Mouse (Mus musculus) kidney, embryonic 14.5 days (tissue): Measurements from ENCODE around the gene Bola3. TPM values are rescaled to one million over a fixed set of nuclear protein-coding genes. Genes with fewer than 3 reads are reported as not detected.
"Not testable (repeated sequence)": the region's sequence is repeated elsewhere in the genome, so short reads cannot be mapped to it uniquely, and the experiment has no call there.

Experiments used
- ATAC-seq: fragments of 200-750 bp; cut with Nextera tagmentation; 2 replicates; pipeline ENCODE4 v1.8.0; 2017; ENCODE audit warnings: moderate number of reproducible peaks, mild to moderate bottlenecking, moderate TSS enrichment, moderate library complexity; ENCODE audit not compliant: low FRiP score, low TSS enrichment
- H3K27ac ChIP-seq: fragments of 300-500 bp; sonication (generic); 2 replicates; pipeline ENCODE4 v1.5.1; 2014; ENCODE audit warnings: low read depth, mild to moderate bottlenecking, low read length, moderate library complexity, mixed read lengths
- H3K27me3 ChIP-seq: fragments of 300-500 bp; sonication (generic); 2 replicates; pipeline ENCODE4 v1.6.1; 2014; ENCODE audit warnings: mild to moderate bottlenecking, low read length; ENCODE audit not compliant: control insufficient read depth, insufficient read depth
- H3K36me3 ChIP-seq: fragments of 300-500 bp; sonication (generic); 2 replicates; pipeline ENCODE4 v1.6.1; 2014; ENCODE audit warnings: low read length, mixed read lengths; ENCODE audit not compliant: control insufficient read depth, insufficient read depth
- H3K4me1 ChIP-seq: fragments of 300-500 bp; sonication (generic); 2 replicates; pipeline ENCODE4 v1.6.1; 2014; ENCODE audit warnings: low read length, mixed read lengths; ENCODE audit not compliant: control insufficient read depth, insufficient read depth
- H3K4me2 ChIP-seq: fragments of 300-500 bp; sonication (generic); replicated peaks from 2 replicates; pipeline ENCODE4 v1.6.1; 2014; ENCODE audit warnings: low read depth, mild to moderate bottlenecking, low read length
- H3K4me3 ChIP-seq: fragments of 300-500 bp; sonication (generic); 2 replicates; pipeline ENCODE4 v1.5.1; 2014; ENCODE audit warnings: mild to moderate bottlenecking, low read length
- H3K9ac ChIP-seq: fragments of 300-500 bp; sonication (generic); 2 replicates; pipeline ENCODE4 v1.6.1; 2014; ENCODE audit warnings: low read depth, mild to moderate bottlenecking, low read length, moderate library complexity
- H3K9me3 ChIP-seq: fragments of 300-500 bp; sonication (generic); 2 replicates; pipeline ENCODE4 v1.6.1; 2016; ENCODE audit warnings: low read length; ENCODE audit not compliant: control insufficient read depth
- WGBS: fragments of 180-500 bp; shearing (Covaris S2); extraction: QIAGEN DNeasy Blood & Tissue Kit; methylation state at CpG from one replicate; pipeline ENCODE4 v1.1.7; 2014; 5-methylcytosine and 5-hydroxymethylcytosine counted together
- polyA plus RNA-seq: library from polyadenylated mRNA; unstranded; fragments of >200 nt; fragmentation: Nextera tagmentation; extraction: Ambion mirVana; gene quantifications from 2 replicates; pipeline ENCODE4 v1.2.1, GENCODE M21; 2014

Bola3 gene
- polyA plus RNA-seq, 1 experiment from 2014 or later = 142 TPM

DNA sequence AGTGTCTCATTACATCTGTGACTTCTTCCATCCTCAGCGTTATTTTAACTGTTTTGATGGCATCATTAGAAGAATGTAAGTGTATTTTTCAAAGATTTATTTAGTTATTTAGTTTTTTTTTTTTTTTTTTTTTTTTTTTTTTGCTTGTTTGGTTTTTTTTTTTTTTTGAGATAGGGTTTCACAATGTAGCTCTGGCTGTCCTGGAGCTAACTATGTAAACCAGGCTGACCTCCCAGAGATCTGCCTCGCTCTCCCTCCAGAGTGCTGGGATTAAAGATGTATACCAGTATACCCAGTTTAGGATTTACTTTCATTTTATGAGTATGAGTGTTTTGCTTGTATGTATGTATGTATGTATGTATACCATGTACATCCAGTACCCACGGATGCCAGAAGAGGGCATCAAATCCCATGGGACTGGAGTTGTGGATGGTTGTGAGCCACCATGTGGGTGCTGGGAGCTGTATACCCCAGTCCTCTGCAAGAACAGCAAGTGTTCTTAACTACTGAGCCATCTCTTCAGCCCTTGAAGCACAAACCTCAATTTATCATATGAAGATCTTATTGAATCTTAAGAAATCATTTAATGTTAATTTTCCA is 21.3 kb upstream of the Bola3 start:
- no peak for ATAC-seq
- H3K9ac ChIP-seq = no peak overlapping the region
- no peaks in the 10 kb centered on the region for H3K27me3 ChIP-seq
- H3K4me3 ChIP-seq = no peak overlapping the region
- peaks cover 7% of the 10 kb centered on the region for H3K4me1 ChIP-seq
- no peak overlapping the region for H3K4me2 ChIP-seq
- peaks cover 34% of the 10 kb centered on the region for H3K36me3 ChIP-seq
- no peak overlapping the region for H3K27ac ChIP-seq
- H3K9me3 ChIP-seq = no peaks in the 10 kb centered on the region
- WGBS = 87% methylated on average over 3 of the region's 3 CpGs

DNA sequence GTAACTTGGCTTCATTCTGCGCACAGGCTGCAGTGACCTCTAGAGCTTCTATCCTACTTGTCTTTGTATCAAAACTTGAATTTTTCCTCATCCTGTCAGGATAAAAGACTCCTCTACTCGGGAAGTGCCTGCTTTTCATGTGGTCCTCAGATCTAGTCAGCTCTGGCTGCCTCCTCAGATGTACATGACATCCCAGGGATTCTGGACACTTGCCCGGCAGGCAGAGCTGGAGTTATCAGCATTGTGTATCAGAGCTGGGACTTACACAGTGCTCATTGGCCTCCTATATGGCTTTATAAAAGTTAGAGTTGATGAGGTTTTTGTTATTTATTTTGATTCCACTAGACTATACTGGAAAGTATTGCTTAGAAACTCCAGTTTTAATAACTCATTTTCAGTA is 7.6 kb upstream of the Bola3 start:
- H3K4me3 ChIP-seq = no peak overlapping the region
- peaks cover 61% of the 10 kb centered on the region for H3K36me3 ChIP-seq

DNA sequence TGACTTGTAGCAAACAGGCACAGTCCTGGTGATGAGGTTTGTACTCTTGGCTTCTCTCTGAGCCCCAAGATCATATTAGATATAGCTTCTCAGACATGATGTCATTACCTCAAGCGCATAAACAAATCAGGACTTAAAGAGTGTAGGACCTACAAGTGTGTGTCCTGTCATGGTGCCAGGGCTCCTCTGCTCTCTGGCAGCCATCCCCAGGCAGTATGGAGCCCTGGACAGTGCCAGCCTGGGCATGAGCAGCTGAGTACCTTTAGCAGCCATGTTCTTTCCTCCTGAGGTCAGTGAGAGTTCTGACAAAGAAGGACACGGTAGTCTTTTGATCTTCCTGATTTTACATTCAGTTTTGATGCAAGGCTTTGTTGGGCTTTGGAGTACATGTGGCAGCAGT is 6.0 kb upstream of the Bola3 start:
- Histone ChIP-seq H3K9me3 (no peaks in the 10 kb centered on the region), H3K27ac (no peak overlapping the region), H3K36me3 (peaks cover 52% of the 10 kb centered on the region), H3K4me2 (no peak overlapping the region), H3K27me3 (no peaks in the 10 kb centered on the region), H3K4me1 (no peaks in the 10 kb centered on the region), H3K4me3 (no peak overlapping the region), H3K9ac (no peak overlapping the region)
- WGBS = 94% methylated on average over 2 of the region's 2 CpGs
- no peak for ATAC-seq

More for the DNA sequence above, 7.6 kb upstream of the Bola3 start:
- Histone ChIP-seq H3K27ac (no peak overlapping the region), H3K4me1 (no peaks in the 10 kb centered on the region), H3K9ac (no peak overlapping the region), H3K4me2 (no peak overlapping the region), H3K9me3 (no peaks in the 10 kb centered on the region), H3K27me3 (no peaks in the 10 kb centered on the region)
- 79% methylated on average over 3 of the region's 3 CpGs for WGBS
- ATAC-seq = no peak

DNA sequence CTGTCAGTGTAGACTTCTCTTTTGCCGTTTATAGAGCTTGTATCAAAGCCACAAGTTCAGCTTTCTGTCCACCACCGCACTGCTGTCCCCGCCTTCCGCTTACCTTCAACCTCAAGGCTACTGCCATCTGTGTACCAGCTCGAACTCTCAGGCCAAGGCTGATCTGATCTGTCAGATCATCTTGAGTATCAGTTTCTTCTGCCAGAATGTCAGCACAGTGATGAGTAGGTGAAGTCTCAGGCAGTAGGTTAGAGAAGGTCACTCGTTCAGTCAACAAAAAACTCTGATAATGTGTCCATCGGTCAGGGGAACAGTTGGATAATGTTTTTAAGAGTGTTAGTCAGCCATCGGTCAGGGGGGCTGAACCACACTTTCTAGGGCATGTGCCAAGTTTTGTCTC is 3.7 kb upstream of the Bola3 start:
- 91% methylated on average over 8 of the region's 8 CpGs for WGBS
- H3K9ac ChIP-seq, H3K4me1 ChIP-seq, H3K4me2 ChIP-seq, H3K9me3 ChIP-seq, H3K4me3 ChIP-seq, H3K27ac ChIP-seq, ATAC-seq, H3K27me3 ChIP-seq: not testable (repeated sequence)
- H3K36me3 ChIP-seq = peaks cover 30% of the 10 kb centered on the region

DNA sequence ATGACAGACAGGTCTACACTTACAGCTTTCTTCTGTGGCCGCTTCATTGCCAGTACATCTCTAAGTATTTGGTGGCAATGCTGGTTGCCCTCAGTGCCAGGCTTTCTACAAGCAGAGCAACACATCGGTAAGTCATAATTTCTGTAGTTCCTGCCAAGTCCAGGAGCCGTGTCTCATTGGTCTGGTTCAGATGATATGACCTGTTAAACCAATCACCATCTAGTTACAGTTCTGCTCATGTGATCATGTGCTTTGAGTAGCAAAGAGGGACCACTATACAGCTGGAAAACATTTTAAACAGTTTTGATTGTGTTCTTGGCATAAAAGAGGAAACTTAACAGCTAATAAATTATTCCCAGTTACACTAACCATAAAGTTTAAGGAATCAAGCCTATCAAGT is 1.0 kb upstream of the Bola3 start:
- H3K36me3 ChIP-seq = peaks cover 4% of the 10 kb centered on the region
- no peak overlapping the region for H3K27ac ChIP-seq
- H3K9me3 ChIP-seq = no peaks in the 10 kb centered on the region
- H3K4me3 ChIP-seq = no peak overlapping the region
- peaks cover 7% of the 10 kb centered on the region; the same call in 1 of the 2 replicates for H3K4me1 ChIP-seq
- no peak overlapping the region for H3K9ac ChIP-seq
- ATAC-seq = no peak
- H3K27me3 ChIP-seq = no peaks in the 10 kb centered on the region
- H3K4me2 ChIP-seq = no peak overlapping the region
- WGBS = 92% methylated on average over 3 of the region's 3 CpGs

DNA sequence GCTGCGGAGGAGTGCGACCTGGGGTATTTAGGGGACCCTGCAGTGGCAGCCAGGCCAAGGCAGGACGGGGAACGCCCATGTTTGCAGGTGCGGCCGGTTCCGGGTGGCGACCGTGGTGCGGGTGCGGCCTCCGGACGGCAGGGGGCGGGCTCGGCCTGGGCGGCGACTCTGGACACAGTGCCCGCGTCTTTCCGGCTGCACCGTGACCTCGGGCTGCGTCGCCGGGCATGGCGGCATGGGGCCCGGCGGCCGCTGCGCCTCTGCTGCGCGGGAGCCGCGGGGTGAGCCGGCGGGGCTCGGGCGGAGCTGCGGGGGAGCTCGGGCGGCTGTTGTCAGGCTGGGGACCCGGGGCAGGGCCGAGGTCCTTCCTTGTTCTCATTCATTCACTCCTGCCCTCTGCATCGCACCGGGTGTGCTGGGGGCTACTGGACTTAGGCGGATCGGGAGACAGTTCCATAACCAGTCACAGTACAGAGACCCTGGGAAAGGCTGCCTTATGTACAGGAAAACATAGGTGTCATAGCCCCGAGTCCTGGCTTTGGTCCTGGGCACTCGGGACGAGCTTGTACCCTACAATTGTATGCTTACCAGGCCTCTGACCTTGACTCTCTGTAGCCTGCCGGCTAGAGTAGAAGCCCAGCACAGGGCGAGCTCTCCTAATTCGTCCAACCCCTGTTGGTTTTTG is 469 bp downstream of the Bola3 start:
- ATAC-seq = peak; percentile 96
- H3K4me1 ChIP-seq = peaks cover 7% of the 10 kb centered on the region; the same call in 1 of the 2 replicates
- H3K4me2 ChIP-seq = peak overlapping the region; percentile 80
- peak overlapping the region; percentile 86 for H3K9ac ChIP-seq
- H3K27ac ChIP-seq = no peak overlapping the region
- WGBS = under 1% methylated on average over 53 of the region's 53 CpGs
- H3K9me3 ChIP-seq = no peaks in the 10 kb centered on the region
- peak overlapping the region; percentile 89 for H3K4me3 ChIP-seq
- no peaks in the 10 kb centered on the region for H3K27me3 ChIP-seq
- peaks cover 13% of the 10 kb centered on the region; the same call in 1 of the 2 replicates for H3K36me3 ChIP-seq

DNA sequence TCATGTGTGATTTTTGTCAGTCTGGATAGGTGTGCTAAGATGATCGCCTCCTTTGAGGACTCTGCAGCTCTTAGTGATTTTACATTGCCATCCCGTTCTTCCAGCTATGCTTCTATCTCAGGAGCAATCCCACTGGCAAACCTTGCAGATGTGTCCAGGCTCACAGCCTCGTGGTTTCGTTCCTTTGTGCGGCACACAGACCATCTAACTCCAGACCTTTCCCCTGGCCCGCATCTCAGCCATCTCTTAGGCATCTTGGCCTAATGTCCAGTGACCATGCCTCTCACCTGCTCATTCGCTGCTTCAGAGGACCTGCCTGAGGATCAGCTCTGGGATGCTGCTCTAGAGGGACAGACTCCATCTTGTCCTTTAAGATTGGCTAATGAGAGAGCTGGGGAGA is 1.2 kb downstream of the Bola3 start:
- no peak overlapping the region for H3K27ac ChIP-seq
- peak overlapping the region; percentile 86 for H3K9ac ChIP-seq
- peaks cover 21% of the 10 kb centered on the region for H3K36me3 ChIP-seq
- H3K27me3 ChIP-seq = no peaks in the 10 kb centered on the region
- H3K9me3 ChIP-seq = no peaks in the 10 kb centered on the region
- peak overlapping the region; percentile 89 for H3K4me3 ChIP-seq
- H3K4me1 ChIP-seq = peaks cover 7% of the 10 kb centered on the region; the same call in 1 of the 2 replicates
- WGBS = 84% methylated on average over 7 of the region's 7 CpGs
- no peak for ATAC-seq
- H3K4me2 ChIP-seq = peak overlapping the region; percentile 80

DNA sequence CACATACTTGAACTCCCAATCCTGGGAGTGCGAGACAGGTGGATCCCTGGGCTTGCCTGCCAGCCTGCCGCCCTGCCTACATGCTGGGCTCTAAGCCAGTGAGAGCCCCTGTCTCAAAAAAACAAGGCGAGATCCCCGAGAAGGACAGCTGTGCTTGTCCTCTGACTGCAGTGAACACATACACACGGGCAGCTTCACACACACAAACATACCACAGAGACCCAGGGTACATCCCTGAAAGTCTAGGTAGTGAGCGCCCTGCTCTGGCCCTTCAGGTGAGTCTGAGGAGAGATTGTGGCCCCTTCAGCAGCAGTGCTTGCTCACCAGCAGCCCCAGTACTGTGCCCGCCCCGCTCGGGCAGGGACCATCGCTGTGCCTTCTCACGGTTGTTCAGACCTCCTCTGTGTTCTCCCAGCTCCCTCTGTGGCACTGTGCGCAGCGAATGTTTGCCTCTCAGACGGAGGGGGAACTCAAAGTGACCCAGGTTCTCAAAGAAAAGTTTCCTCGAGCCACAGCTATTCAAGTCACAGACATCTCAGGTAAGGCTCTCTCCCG is 2.0 kb downstream of the Bola3 start:
- no peaks in the 10 kb centered on the region for H3K9me3 ChIP-seq
- no peak overlapping the region for H3K27ac ChIP-seq
- no peak overlapping the region for H3K4me2 ChIP-seq
- peaks cover 7% of the 10 kb centered on the region; the same call in 1 of the 2 replicates for H3K4me1 ChIP-seq
- H3K9ac ChIP-seq = no peak overlapping the region; the same call in 1 of the 2 replicates
- no peaks in the 10 kb centered on the region for H3K27me3 ChIP-seq
- 92% methylated on average over 16 of the region's 16 CpGs for WGBS
- no peak for ATAC-seq
- H3K4me3 ChIP-seq = no peak overlapping the region
- H3K36me3 ChIP-seq = peaks cover 25% of the 10 kb centered on the region

DNA sequence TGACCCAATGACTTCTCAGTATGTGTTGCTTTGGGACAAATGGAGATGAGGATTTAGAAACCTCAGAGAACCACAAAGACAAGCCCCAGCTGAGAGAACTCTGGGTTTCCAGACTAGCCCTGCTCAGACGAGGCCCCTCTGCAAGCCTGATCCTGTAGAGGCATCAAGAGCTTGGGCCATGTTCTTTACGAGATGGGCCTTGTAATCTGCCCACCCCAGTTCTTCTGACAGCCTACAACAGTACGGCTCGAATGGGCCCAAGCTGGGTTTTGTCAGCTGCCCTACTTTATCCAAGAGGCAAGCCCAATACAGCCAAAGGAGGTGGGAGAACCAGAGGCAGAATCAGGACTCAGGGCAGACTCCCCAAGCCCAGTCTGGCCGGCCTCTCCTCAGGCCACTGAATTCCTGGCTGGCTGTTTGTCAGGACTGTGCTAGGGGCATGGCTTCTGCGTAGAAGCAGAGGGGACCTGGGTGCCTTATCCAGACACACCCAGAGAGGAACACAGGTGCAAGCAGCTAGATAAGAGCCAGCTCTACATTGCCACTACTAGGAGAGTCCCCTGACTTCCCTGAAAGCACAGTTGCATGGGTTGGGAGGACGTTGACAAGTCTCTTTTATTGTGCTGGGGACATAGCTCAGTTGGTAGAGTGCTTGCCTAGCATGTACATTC is 2.7 kb downstream of the Bola3 start:
- no peak for ATAC-seq
- no peaks in the 10 kb centered on the region for H3K27me3 ChIP-seq
- no peak overlapping the region for H3K4me3 ChIP-seq
- H3K36me3 ChIP-seq = peaks cover 25% of the 10 kb centered on the region
- H3K4me1 ChIP-seq = peaks cover 7% of the 10 kb centered on the region; the same call in 1 of the 2 replicates
- no peak overlapping the region for H3K9ac ChIP-seq
- no peak overlapping the region for H3K4me2 ChIP-seq
- no peak overlapping the region for H3K27ac ChIP-seq
- no peaks in the 10 kb centered on the region for H3K9me3 ChIP-seq
- WGBS = 83% methylated on average over 7 of the region's 7 CpGs
